Mouse (Mus musculus) heart, adult 10 weeks (tissue): ENCODE measurements around the gene Tceal8. TPM values are rescaled to one million over a fixed set of nuclear protein-coding genes. Genes with fewer than 3 reads are reported as not detected.

ENCODE experiments used
- polyA plus RNA-seq: library from polyadenylated mRNA; stranded (reverse); fragments of 350-450 nt; fragmentation: Illumina TruSeq; extraction: RNeasy Lipid Tissue Mini Kit (QIAGEN cat#74804); gene quantifications from one replicate; pipeline ENCODE4 v1.2.3, GENCODE M21; 2014; ENCODE audit warnings: low read depth, low replicate concordance

Tceal8 gene
- polyA plus RNA-seq = 39.2 TPM

GRCm38 (mm10) chrX:136172118-136172551 lies at the start of gene Tceal8:
Gene Tceal8, minus strand, starts transcription at chrX:136172342.

GRCm38 (mm10) chrX:136214729-136215677 lies 42.9 kb upstream of the Tceal8 start, which contains the start of the genes Tceal7 and Bex1:
Gene Tceal7, plus strand, starts transcription at chrX:136214779.
Gene Bex1, minus strand, starts transcription at chrX:136215513.

GRCm38 (mm10) chrX:136203664-136204066 lies 31.5 kb upstream of the Tceal8 start, which contains the start of gene Tceal5:
Gene Tceal5, minus strand, starts transcription at chrX:136203876.

GRCm38 (mm10) chrX:136138827-136139639 lies 33.1 kb downstream of the Tceal8 start, which contains the start of gene Bex4:
Gene Bex4, plus strand, starts transcription at chrX:136138996.

Other genes starting within 250 kb of the Tceal8 start
- 2.3 TPM for gene Arxes2, start 178.5 kb downstream of the Tceal8 start, polyA plus RNA-seq
- gene Arxes1, start 139.0 kb downstream of the Tceal8 start, polyA plus RNA-seq = 0.37 TPM
- 0.94 TPM for gene Bex2, start 104.1 kb downstream of the Tceal8 start, polyA plus RNA-seq
- 0.13 TPM for gene Nxf3, start 87.1 kb downstream of the Tceal8 start, polyA plus RNA-seq
- 1.9 TPM for gene Bex4, start 33.3 kb downstream of the Tceal8 start, polyA plus RNA-seq
- 3.0 TPM for gene Tceal5, start 31.5 kb upstream of the Tceal8 start, polyA plus RNA-seq
- gene Tceal7, start 42.4 kb upstream of the Tceal8 start, polyA plus RNA-seq = 0.84 TPM
- 5.1 TPM for gene Bex1, start 43.2 kb upstream of the Tceal8 start, polyA plus RNA-seq
- gene Tceal9, start 72.7 kb upstream of the Tceal8 start, polyA plus RNA-seq = 41.3 TPM
- 15.8 TPM for gene Bex3, start 97.9 kb upstream of the Tceal8 start, polyA plus RNA-seq